Mouse (Mus musculus) embryonic facial prominence, embryonic 11.5 days (tissue): ENCODE measurements around the gene Kif16b. TPM values are rescaled to one million over a fixed set of nuclear protein-coding genes. Genes with fewer than 3 reads are reported as not detected.
A peak's percentile ranks its signal among the peaks of the same experiment; 100 is the strongest.

Experiments
- ATAC-seq: fragments of 200-750 bp; cut with Nextera tagmentation; replicated peaks from 2 replicates; pipeline ENCODE4 v1.8.0; 2017; ENCODE audit warnings: low read depth; ENCODE audit not compliant: insufficient number of reproducible peaks, low FRiP score, low TSS enrichment
- DNase-seq: peaks from one replicate; pipeline ENCODE4 v3.0.0-alpha.2; 2015; ENCODE audit warnings: low spot score
- H3K27ac ChIP-seq: fragments of 300-500 bp; sonication (generic); replicated peaks from 2 replicates; pipeline ENCODE4 v1.5.1; 2014; ENCODE audit warnings: mild to moderate bottlenecking, low read depth, low read length, control low read depth
- H3K27me3 ChIP-seq: fragments of 300-500 bp; sonication (generic); 2 replicates; pipeline ENCODE4 v1.6.1; 2014; ENCODE audit warnings: mild to moderate bottlenecking, low read length, moderate library complexity, mixed read lengths; ENCODE audit not compliant: control insufficient read depth, insufficient read depth
- H3K36me3 ChIP-seq: fragments of 300-500 bp; sonication (generic); replicated peaks from 2 replicates; pipeline ENCODE4 v1.6.1; 2014; ENCODE audit warnings: low read depth, mild to moderate bottlenecking, low read length, moderate library complexity, mixed read lengths; ENCODE audit not compliant: control insufficient read depth, insufficient read depth
- H3K4me1 ChIP-seq: fragments of 300-500 bp; sonication (generic); 2 replicates; pipeline ENCODE4 v1.6.1; 2014; ENCODE audit warnings: low read length, mixed read lengths; ENCODE audit not compliant: control insufficient read depth, insufficient read depth
- H3K4me2 ChIP-seq: fragments of 300-500 bp; sonication (generic); 2 replicates; pipeline ENCODE4 v1.6.1; 2014; ENCODE audit warnings: low read depth, mild to moderate bottlenecking, control low read depth, low read length, moderate library complexity
- H3K4me3 ChIP-seq: fragments of 300-500 bp; sonication (generic); 2 replicates; pipeline ENCODE4 v1.5.1; 2014; ENCODE audit warnings: low read depth, low read length, control low read depth
- H3K9ac ChIP-seq: fragments of 300-500 bp; sonication (generic); replicated peaks from 2 replicates; pipeline ENCODE4 v1.6.1; 2014; ENCODE audit warnings: mild to moderate bottlenecking, control low read depth, low read length
- H3K9me3 ChIP-seq: fragments of 300-500 bp; sonication (generic); replicated peaks from 2 replicates; pipeline ENCODE4 v1.6.1; 2016; ENCODE audit warnings: mild to moderate bottlenecking, low read length, inconsistent platforms, mixed read lengths; ENCODE audit not compliant: control insufficient read depth
- WGBS: fragments of 180-500 bp; shearing (Covaris S2); extraction: QIAGEN DNeasy Blood & Tissue Kit; methylation state at CpG from one replicate; pipeline ENCODE4 v1.1.7; 2014; 5-methylcytosine and 5-hydroxymethylcytosine counted together
- polyA plus RNA-seq: library from polyadenylated mRNA; unstranded; fragments of >200 nt; fragmentation: Nextera tagmentation; extraction: Ambion mirVana; gene quantifications from 2 replicates; pipeline ENCODE4 v1.2.1, GENCODE M21; 2014

Gene Kif16b
- polyA plus RNA-seq, 1 experiment from 2014 or later = 10.4 TPM

GRCm38 (mm10) chr2:142625756-142626155 lies 275.6 kb downstream of the Kif16b start:
- Histone ChIP-seq H3K4me1 (no peaks in the 10 kb centered on the region), H3K4me3 (no peak overlapping the region), H3K27me3 (no peaks in the 10 kb centered on the region), H3K27ac (no peak overlapping the region), H3K36me3 (no peaks in the 10 kb centered on the region), H3K9me3 (no peaks in the 10 kb centered on the region), H3K4me2 (no peak overlapping the region), H3K9ac (no peak overlapping the region)
- ATAC-seq (no peak), DNase-seq (no peak)
- 85% methylated on average over 4 of the region's 4 CpGs for WGBS

GRCm38 (mm10) chr2:142625101-142625500 lies 276.2 kb downstream of the Kif16b start:
- Histone ChIP-seq H3K4me2 (no peak overlapping the region), H3K9me3 (no peaks in the 10 kb centered on the region), H3K9ac (no peak overlapping the region), H3K4me1 (no peaks in the 10 kb centered on the region), H3K27me3 (no peaks in the 10 kb centered on the region), H3K4me3 (no peak overlapping the region), H3K27ac (no peak overlapping the region), H3K36me3 (no peaks in the 10 kb centered on the region)
- WGBS = 55% methylated on average over 3 of the region's 3 CpGs
- no peak for DNase-seq
- no peak for ATAC-seq

- ATAC-seq (no peak), DNase-seq (no peak)
- 89% methylated on average over 2 of the region's 2 CpGs for WGBS
Observed at GRCm38 (mm10) chr2:142624254-142624653, 277.1 kb downstream of the Kif16b start.

DNA sequence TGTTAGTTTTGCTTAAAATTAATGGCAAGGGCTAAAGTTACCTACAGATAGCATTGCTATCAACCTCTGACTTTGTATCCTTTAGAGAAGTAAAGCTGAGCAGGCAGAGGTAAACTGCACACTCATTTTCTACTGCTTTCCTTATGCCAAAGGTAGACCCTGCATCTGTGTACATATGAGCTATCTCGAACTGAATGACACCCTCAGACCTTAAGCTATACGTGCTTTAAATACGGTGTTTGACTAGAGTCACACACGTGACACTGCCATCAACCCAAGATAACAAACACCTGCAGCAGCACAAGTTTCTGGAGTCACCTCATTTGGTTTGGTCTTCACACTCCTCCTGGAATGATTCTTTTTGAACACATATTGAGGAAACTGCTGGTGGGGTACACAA lies 280.2 kb downstream of the Kif16b start:
- Histone ChIP-seq H3K4me2 (no peak overlapping the region), H3K36me3 (no peaks in the 10 kb centered on the region), H3K4me1 (no peaks in the 10 kb centered on the region), H3K9me3 (no peaks in the 10 kb centered on the region), H3K4me3 (no peak overlapping the region), H3K9ac (no peak overlapping the region), H3K27ac (no peak overlapping the region), H3K27me3 (no peaks in the 10 kb centered on the region)
- DNase-seq = no peak
- ATAC-seq = no peak
- WGBS = 83% methylated on average over 4 of the region's 4 CpGs

More at GRCm38 (mm10) chr2:142624254-142624653, 277.1 kb downstream of the Kif16b start:
- H3K9ac ChIP-seq = no peak overlapping the region
- no peaks in the 10 kb centered on the region for H3K4me1 ChIP-seq
- no peak overlapping the region for H3K4me3 ChIP-seq
- no peaks in the 10 kb centered on the region for H3K9me3 ChIP-seq
- no peaks in the 10 kb centered on the region for H3K36me3 ChIP-seq
- no peak overlapping the region for H3K4me2 ChIP-seq
- no peaks in the 10 kb centered on the region for H3K27me3 ChIP-seq
- H3K27ac ChIP-seq = no peak overlapping the region

DNA sequence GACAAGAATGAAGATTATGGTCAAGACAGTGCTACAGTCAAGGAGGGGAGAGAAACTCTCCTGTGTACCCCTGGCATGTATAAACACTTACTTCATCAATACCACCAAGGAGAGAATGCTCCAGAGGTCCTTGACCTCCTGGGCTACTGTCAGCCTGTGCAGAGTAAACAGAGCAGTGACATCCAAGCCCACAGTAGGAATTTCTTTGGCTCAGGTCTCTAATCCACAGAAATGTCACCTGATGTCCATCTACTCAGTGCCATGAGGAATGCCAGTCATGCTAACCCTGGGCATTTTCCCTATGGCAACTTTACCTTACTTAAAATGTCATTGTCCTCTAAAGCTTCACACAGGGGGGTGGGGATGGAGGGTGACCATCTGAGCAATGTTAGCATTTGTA lies 281.4 kb downstream of the Kif16b start:
- ATAC-seq (no peak), DNase-seq (no peak)
- Histone ChIP-seq H3K27me3 (no peaks in the 10 kb centered on the region), H3K9me3 (no peaks in the 10 kb centered on the region), H3K4me3 (no peak overlapping the region), H3K4me2 (no peak overlapping the region), H3K36me3 (no peaks in the 10 kb centered on the region), H3K9ac (no peak overlapping the region), H3K4me1 (no peaks in the 10 kb centered on the region), H3K27ac (no peak overlapping the region)

DNA sequence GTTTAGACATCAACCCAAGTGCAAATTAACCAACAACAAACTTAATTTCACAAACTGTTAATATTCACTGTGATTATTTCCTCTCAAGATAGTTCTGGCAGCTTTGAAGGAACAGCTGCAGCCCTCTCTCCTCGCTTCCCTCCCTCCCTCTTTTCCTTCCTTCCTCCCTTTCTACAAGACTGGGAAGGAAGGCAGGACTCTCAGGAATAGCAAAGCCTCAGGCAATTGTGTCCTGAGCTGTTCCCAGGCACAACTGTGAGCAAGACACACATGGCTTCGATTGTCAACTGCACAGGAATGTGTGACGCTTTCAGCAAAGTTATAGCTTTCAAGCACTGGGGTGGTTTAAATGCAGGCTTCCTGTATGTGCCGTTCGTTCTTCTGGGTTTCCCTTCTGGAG lies 286.8 kb downstream of the Kif16b start:
- Histone ChIP-seq H3K27ac (no peak overlapping the region), H3K4me1 (no peaks in the 10 kb centered on the region), H3K36me3 (no peaks in the 10 kb centered on the region), H3K4me2 (no peak overlapping the region), H3K27me3 (no peaks in the 10 kb centered on the region), H3K4me3 (no peak overlapping the region), H3K9ac (no peak overlapping the region), H3K9me3 (no peaks in the 10 kb centered on the region)
- ATAC-seq (no peak), DNase-seq (peak; percentile 56)
- 33% methylated on average over 5 of the region's 5 CpGs for WGBS

GRCm38 (mm10) chr2:142612359-142612953 lies 288.9 kb downstream of the Kif16b start:
- H3K36me3 ChIP-seq = no peaks in the 10 kb centered on the region
- H3K9ac ChIP-seq = no peak overlapping the region
- no peaks in the 10 kb centered on the region for H3K4me1 ChIP-seq
- no peaks in the 10 kb centered on the region for H3K27me3 ChIP-seq
- H3K9me3 ChIP-seq = no peaks in the 10 kb centered on the region
- no peak for ATAC-seq
- WGBS = 52% methylated on average over 5 of the region's 5 CpGs
- no peak overlapping the region for H3K27ac ChIP-seq
- H3K4me3 ChIP-seq = no peak overlapping the region
- peak; percentile 21 for DNase-seq
- H3K4me2 ChIP-seq = no peak overlapping the region

DNA sequence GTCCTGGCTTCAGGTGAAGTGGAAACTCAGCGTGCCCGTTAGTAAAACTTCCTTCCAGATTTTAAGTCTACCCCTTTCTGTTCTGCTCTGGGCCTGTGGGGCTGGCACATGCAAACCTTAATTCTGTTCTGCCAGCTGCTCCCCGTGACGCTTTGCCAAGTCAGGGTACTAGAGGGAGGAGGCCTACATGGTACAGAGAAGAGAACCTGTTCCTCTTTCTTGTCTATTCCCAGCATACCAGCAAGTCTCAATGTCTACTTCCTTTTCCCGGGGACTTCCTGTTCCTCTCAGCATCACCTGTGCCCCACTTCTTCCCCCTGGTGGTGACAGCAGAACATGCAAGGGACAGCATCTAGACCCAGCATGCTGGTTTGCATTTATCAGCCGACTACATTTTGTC lies 290.2 kb downstream of the Kif16b start:
- Histone ChIP-seq H3K27ac (no peak overlapping the region), H3K27me3 (no peaks in the 10 kb centered on the region), H3K4me3 (no peak overlapping the region), H3K4me1 (no peaks in the 10 kb centered on the region), H3K9me3 (no peaks in the 10 kb centered on the region), H3K9ac (no peak overlapping the region), H3K4me2 (no peak overlapping the region), H3K36me3 (no peaks in the 10 kb centered on the region)
- ATAC-seq (no peak), DNase-seq (peak; percentile 20)
- 92% methylated on average over 6 of the region's 6 CpGs for WGBS
